Mouse (Mus musculus) induced T-regulatory cell, adult 2 months (primary cell): ENCODE measurements around the gene Rpa1.
"Not testable (repeated sequence)": the region's sequence is repeated elsewhere in the genome, so short reads cannot be mapped to it uniquely, and the experiment has no call there.

Source experiments
- DNase-seq: peaks from one replicate; pipeline ENCODE4 v3.0.0-alpha.2; 2012; ENCODE audit warnings: low read depth

Gene Rpa1

GRCm38 (mm10) chr11:75348199-75348889 lies at the start of gene Rpa1, which contains the start of gene Smyd4:
TSS of gene Rpa1 (minus strand) at chr11:75348324.
TSS of gene Smyd4 (plus strand) at chr11:75348433.
- peak; percentile 96 for DNase-seq

GRCm38 (mm10) chr11:75397452-75397851 lies 49.3 kb upstream of the Rpa1 start:
- DNase-seq: no peak

- DNase-seq: no peak
These were observed 47.5 kb upstream of the Rpa1 start for GRCm38 (mm10) chr11:75395611-75396010.

GRCm38 (mm10) chr11:75383529-75383928 lies 35.4 kb upstream of the Rpa1 start:
- not testable (repeated sequence) for DNase-seq

- DNase-seq: not testable (repeated sequence)
These were observed 30.7 kb upstream of the Rpa1 start for GRCm38 (mm10) chr11:75378786-75379185.

GRCm38 (mm10) chr11:75377125-75377524 lies 29.0 kb upstream of the Rpa1 start:
- DNase-seq: no peak

- DNase-seq: no peak
These were observed 7.4 kb upstream of the Rpa1 start for GRCm38 (mm10) chr11:75355475-75355874.

- DNase-seq: no peak
These were observed 3.1 kb upstream of the Rpa1 start for GRCm38 (mm10) chr11:75351225-75351624.

- no peak for DNase-seq
These were observed 752 bp upstream of the Rpa1 start for GRCm38 (mm10) chr11:75348890-75349261.

GRCm38 (mm10) chr11:75347596-75347995 lies 528 bp downstream of the Rpa1 start:
- no peak for DNase-seq

GRCm38 (mm10) chr11:75347188-75347585 lies 937 bp downstream of the Rpa1 start:
- peak; percentile 41 for DNase-seq

GRCm38 (mm10) chr11:75346556-75347187 lies 1.5 kb downstream of the Rpa1 start:
- DNase-seq: peak; percentile 19

- DNase-seq: no peak
These were observed 3.4 kb downstream of the Rpa1 start for GRCm38 (mm10) chr11:75344716-75345115.

GRCm38 (mm10) chr11:75344163-75344562 lies 4.0 kb downstream of the Rpa1 start:
- DNase-seq: peak; percentile 70

- no peak for DNase-seq
These were observed 5.0 kb downstream of the Rpa1 start for GRCm38 (mm10) chr11:75343096-75343495.

- no peak for DNase-seq
These were observed 7.3 kb downstream of the Rpa1 start for GRCm38 (mm10) chr11:75340698-75341345.

- no peak for DNase-seq
These were observed 8.0 kb downstream of the Rpa1 start for GRCm38 (mm10) chr11:75340076-75340475.

GRCm38 (mm10) chr11:75337246-75337645 lies 10.9 kb downstream of the Rpa1 start:
- DNase-seq: peak; percentile 77

GRCm38 (mm10) chr11:75336676-75337075 lies 11.4 kb downstream of the Rpa1 start:
- DNase-seq: peak; percentile 88

GRCm38 (mm10) chr11:75325969-75326311 lies 22.2 kb downstream of the Rpa1 start:
- DNase-seq: no peak

GRCm38 (mm10) chr11:75325116-75325968 lies 22.8 kb downstream of the Rpa1 start:
- DNase-seq: no peak

GRCm38 (mm10) chr11:75324433-75324832 lies 23.7 kb downstream of the Rpa1 start:
- DNase-seq: no peak
